Mouse (Mus musculus) liver, embryonic 12.5 days (tissue): ENCODE measurements around the gene Akr1d1. TPM values are rescaled to one million over a fixed set of nuclear protein-coding genes. Genes with fewer than 3 reads are reported as not detected.

ENCODE experiments used
- ATAC-seq: fragments of 200-750 bp; cut with Nextera tagmentation; 2 replicates; pipeline ENCODE4 v1.8.0; 2017; ENCODE audit warnings: moderate number of reproducible peaks, mild to moderate bottlenecking, moderate library complexity
- H3K27ac ChIP-seq: fragments of 300-500 bp; sonication (generic); 2 replicates; pipeline ENCODE4 v1.5.1; 2016; ENCODE audit warnings: mild to moderate bottlenecking
- H3K27me3 ChIP-seq: fragments of 300-500 bp; sonication (generic); replicated peaks from 2 replicates; pipeline ENCODE4 v1.6.1; 2016; ENCODE audit warnings: mild to moderate bottlenecking, moderate library complexity
- H3K36me3 ChIP-seq: fragments of 300-500 bp; sonication (generic); 2 replicates; pipeline ENCODE4 v1.6.1; 2016; ENCODE audit warnings: mild to moderate bottlenecking, moderate library complexity
- H3K4me1 ChIP-seq: fragments of 300-500 bp; sonication (generic); 2 replicates; pipeline ENCODE4 v1.6.1; 2016
- H3K4me2 ChIP-seq: fragments of 300-500 bp; sonication (generic); 2 replicates; pipeline ENCODE4 v1.6.1; 2016; ENCODE audit warnings: mild to moderate bottlenecking, moderate library complexity
- H3K4me3 ChIP-seq: fragments of 300-500 bp; sonication (generic); 2 replicates; pipeline ENCODE4 v1.5.1; 2016; ENCODE audit warnings: mild to moderate bottlenecking, moderate library complexity
- H3K9ac ChIP-seq: fragments of 300-500 bp; sonication (generic); 2 replicates; pipeline ENCODE4 v1.6.1; 2016; ENCODE audit warnings: mild to moderate bottlenecking, moderate library complexity
- H3K9me3 ChIP-seq: fragments of 300-500 bp; sonication (generic); replicated peaks from 2 replicates; pipeline ENCODE4 v1.6.1; 2016; ENCODE audit warnings: mild to moderate bottlenecking, moderate library complexity
- whole genome bisulfite sequencing: fragments of 180-500 bp; shearing (Covaris S2); methylation state at CpG from one replicate; pipeline ENCODE4 v1.1.7; 2016; ENCODE audit not compliant: insufficient replicate concordance; 5-methylcytosine and 5-hydroxymethylcytosine counted together
- polyA plus RNA-seq: library from polyadenylated mRNA; unstranded; fragments of >200 nt; fragmentation: Nextera tagmentation; extraction: Ambion mirVana; gene quantifications from 2 replicates; pipeline ENCODE4 v1.2.1, GENCODE M21; 2016

Akr1d1 gene
- polyA plus RNA-seq, result 0.19 and 0.36 TPM in 2 replicates

DNA sequence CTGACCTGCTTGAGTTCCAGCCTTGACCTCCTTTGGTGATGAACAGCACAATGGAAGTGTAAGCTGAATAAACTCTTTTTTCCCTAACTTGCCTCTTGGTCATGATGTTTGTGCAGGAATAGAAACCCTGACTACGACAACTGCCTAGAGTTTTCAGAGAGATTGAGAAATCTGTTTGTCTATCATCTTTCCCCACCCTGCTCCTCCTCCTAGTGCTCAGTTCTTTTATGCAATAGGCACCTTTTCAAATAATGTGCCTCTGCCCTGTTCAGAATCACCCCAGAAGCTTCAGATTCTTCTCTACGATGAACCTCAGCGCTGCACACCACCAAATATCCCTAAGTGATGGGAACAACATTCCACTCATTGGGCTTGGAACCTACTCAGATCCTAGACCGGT, at the start of gene Akr1d1:
Gene Akr1d1 (plus strand): TSS at position 234 of the 400 bp plus-strand sequence.
- Histone ChIP-seq H3K9ac (no peak within 1 kb of the TSS), H3K9me3 (no peaks in the 10 kb centered on the region), H3K4me2 (no peak within 1 kb of the TSS), H3K4me1 (no peaks in the 10 kb centered on the region), H3K36me3 (no peaks in the 10 kb centered on the region), H3K27me3 (no peaks in the 10 kb centered on the region), H3K27ac (no peak within 1 kb of the TSS), H3K4me3 (no peak within 1 kb of the TSS)
- WGBS, result 81% methylated on average over 4 of the region's 4 CpGs
- no peak for ATAC-seq

- no peak for ATAC-seq
- H3K4me3 ChIP-seq, result no peak overlapping the region
- 67% methylated on average over 3 of the region's 3 CpGs for WGBS
- H3K27ac ChIP-seq, result no peak overlapping the region
- no peak overlapping the region for H3K9ac ChIP-seq
- no peaks in the 10 kb centered on the region for H3K27me3 ChIP-seq
- no peaks in the 10 kb centered on the region for H3K9me3 ChIP-seq
- H3K36me3 ChIP-seq, result no peaks in the 10 kb centered on the region
- H3K4me2 ChIP-seq, result no peak overlapping the region
- peaks cover 15% of the 10 kb centered on the region; the same call in 1 of the 2 replicates for H3K4me1 ChIP-seq
Observed at GRCm38 (mm10) chr6:37481147-37481546, 48.8 kb upstream of the Akr1d1 start.

DNA sequence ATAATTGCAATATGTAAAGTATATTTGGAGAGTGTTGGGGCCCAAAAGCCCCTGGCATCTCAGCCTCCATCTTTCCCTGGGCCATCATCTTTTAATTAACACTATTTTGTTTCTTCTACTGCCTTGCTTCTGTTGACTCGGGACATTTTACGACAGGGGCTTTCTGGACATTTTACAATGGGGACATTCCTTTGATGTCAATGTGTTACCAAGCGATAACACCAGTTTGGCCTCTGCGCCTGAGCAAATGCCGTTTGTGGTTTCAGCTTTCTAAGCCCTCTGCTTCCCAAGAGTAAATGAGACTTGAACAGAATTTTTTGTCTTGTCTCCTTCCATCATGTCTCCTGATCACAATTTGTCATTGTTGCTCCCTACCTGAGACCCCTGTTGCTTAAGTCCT, 46.7 kb upstream of the Akr1d1 start:
- H3K9me3 ChIP-seq, result no peaks in the 10 kb centered on the region
- 21% methylated on average over 5 of the region's 5 CpGs for WGBS
- peak overlapping the region; percentile 26 for H3K4me2 ChIP-seq
- H3K36me3 ChIP-seq, result no peaks in the 10 kb centered on the region
- H3K27me3 ChIP-seq, result no peaks in the 10 kb centered on the region
- H3K9ac ChIP-seq, result no peak overlapping the region
- H3K4me1 ChIP-seq, result peaks cover 14% of the 10 kb centered on the region; the same call in 1 of the 2 replicates
- no peak overlapping the region for H3K4me3 ChIP-seq
- 0 out of 2 replicates have a peak, but pooled peaks have one; percentile 30 for ATAC-seq
- 0 out of 2 replicates have a peak overlapping the region, but pooled peaks have one; percentile 41 for H3K27ac ChIP-seq

GRCm38 (mm10) chr6:37484588-37485070, 45.3 kb upstream of the Akr1d1 start:
- Histone ChIP-seq H3K27me3 (no peaks in the 10 kb centered on the region), H3K27ac (no peak overlapping the region), H3K9ac (no peak overlapping the region), H3K36me3 (no peaks in the 10 kb centered on the region), H3K9me3 (no peaks in the 10 kb centered on the region), H3K4me2 (no peak overlapping the region), H3K4me3 (no peak overlapping the region), H3K4me1 (peaks cover 6% of the 10 kb centered on the region; the same call in 1 of the 2 replicates)
- ATAC-seq, result no peak
- 45% methylated on average over 1 of the region's 1 CpGs for WGBS

DNA sequence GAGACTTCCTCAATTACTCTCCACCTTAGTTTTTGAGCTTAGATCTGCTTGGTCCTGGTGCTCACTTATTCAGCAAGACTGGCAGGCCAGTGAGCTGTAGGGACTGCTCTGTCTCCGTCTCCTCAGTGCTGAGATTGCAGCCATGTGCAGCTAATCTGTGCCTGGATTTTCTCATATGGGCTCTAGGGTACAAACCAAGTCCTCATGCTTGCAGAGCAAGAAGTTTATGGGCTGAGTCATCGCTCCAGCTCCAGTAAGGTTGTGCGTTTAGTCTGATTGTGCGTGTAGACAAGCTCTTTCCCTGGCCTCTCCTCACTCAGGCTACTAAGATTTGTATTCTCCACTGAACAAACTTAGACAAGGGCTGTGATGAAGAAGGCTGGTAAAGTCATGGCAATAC, 43.5 kb upstream of the Akr1d1 start:
- H3K27ac ChIP-seq, result no peak overlapping the region
- H3K4me2 ChIP-seq, result no peak overlapping the region
- H3K36me3 ChIP-seq, result no peaks in the 10 kb centered on the region
- ATAC-seq, result no peak
- no peak overlapping the region for H3K4me3 ChIP-seq
- no peak overlapping the region for H3K9ac ChIP-seq
- H3K4me1 ChIP-seq, result peaks cover 6% of the 10 kb centered on the region; the same call in 1 of the 2 replicates
- no peaks in the 10 kb centered on the region for H3K9me3 ChIP-seq
- 63% methylated on average over 4 of the region's 4 CpGs for WGBS
- H3K27me3 ChIP-seq, result no peaks in the 10 kb centered on the region

GRCm38 (mm10) chr6:37492241-37492640, 37.7 kb upstream of the Akr1d1 start:
- no peak overlapping the region for H3K27ac ChIP-seq
- WGBS, result 63% methylated on average over 3 of the region's 3 CpGs
- no peak overlapping the region for H3K4me2 ChIP-seq
- no peak overlapping the region for H3K9ac ChIP-seq
- no peak for ATAC-seq
- no peaks in the 10 kb centered on the region for H3K36me3 ChIP-seq
- no peaks in the 10 kb centered on the region for H3K27me3 ChIP-seq
- no peaks in the 10 kb centered on the region for H3K4me1 ChIP-seq
- H3K4me3 ChIP-seq, result no peak overlapping the region
- H3K9me3 ChIP-seq, result no peaks in the 10 kb centered on the region

- Histone ChIP-seq H3K4me1 (no peaks in the 10 kb centered on the region), H3K36me3 (no peaks in the 10 kb centered on the region), H3K27ac (no peak overlapping the region), H3K9me3 (peaks cover 11% of the 10 kb centered on the region), H3K9ac (no peak overlapping the region), H3K27me3 (no peaks in the 10 kb centered on the region), H3K4me3 (no peak overlapping the region), H3K4me2 (no peak overlapping the region)
- 20% methylated on average over 1 of the region's 1 CpGs for WGBS
- ATAC-seq, result no peak
Observed at GRCm38 (mm10) chr6:37494957-37495356, 35.0 kb upstream of the Akr1d1 start.

- Histone ChIP-seq H3K36me3 (no peaks in the 10 kb centered on the region), H3K9ac (no peak overlapping the region), H3K4me3 (no peak overlapping the region), H3K27ac (no peak overlapping the region), H3K27me3 (no peaks in the 10 kb centered on the region), H3K4me1 (no peaks in the 10 kb centered on the region), H3K9me3 (peaks cover 14% of the 10 kb centered on the region), H3K4me2 (no peak overlapping the region)
- ATAC-seq, result no peak
- 78% methylated on average over 1 of the region's 1 CpGs for whole genome bisulfite sequencing
Observed at GRCm38 (mm10) chr6:37496866-37497265, 33.1 kb upstream of the Akr1d1 start.

DNA sequence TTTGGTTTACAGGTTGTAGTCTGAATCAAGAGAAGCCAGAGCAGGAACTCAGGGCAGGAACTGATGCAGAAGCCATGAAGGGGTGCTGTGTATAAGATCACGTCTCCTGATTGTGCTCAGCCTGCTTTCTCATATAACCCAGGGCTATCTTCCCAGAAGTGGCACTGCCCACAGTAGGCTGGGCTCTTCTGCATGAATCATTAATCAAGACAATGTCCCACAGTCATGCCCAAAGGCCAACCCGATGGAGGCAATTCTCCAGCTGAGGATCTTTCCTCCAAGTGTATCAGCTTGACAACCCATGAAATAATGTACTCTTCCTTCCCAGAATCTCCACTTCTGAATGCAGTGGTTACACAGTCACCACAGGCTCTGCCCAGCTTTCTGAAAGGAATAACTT, 24.4 kb upstream of the Akr1d1 start:
- no peak for ATAC-seq
- WGBS, result 65% methylated on average over 2 of the region's 2 CpGs
- H3K9ac ChIP-seq, result no peak overlapping the region

GRCm38 (mm10) chr6:37506909-37507515, 23.0 kb upstream of the Akr1d1 start:
- no peak overlapping the region for H3K4me2 ChIP-seq
- no peak overlapping the region for H3K4me3 ChIP-seq
- H3K27me3 ChIP-seq, result no peaks in the 10 kb centered on the region
- no peaks in the 10 kb centered on the region for H3K4me1 ChIP-seq
- H3K27ac ChIP-seq, result no peak overlapping the region
- H3K36me3 ChIP-seq, result no peaks in the 10 kb centered on the region
- WGBS, result 65% methylated on average over 3 of the region's 3 CpGs
- no peak overlapping the region for H3K9ac ChIP-seq
- H3K9me3 ChIP-seq, result no peaks in the 10 kb centered on the region
- ATAC-seq, result no peak

More for the DNA sequence above, 24.4 kb upstream of the Akr1d1 start:
- Histone ChIP-seq H3K9me3 (no peaks in the 10 kb centered on the region), H3K27ac (no peak overlapping the region), H3K4me3 (no peak overlapping the region), H3K4me2 (no peak overlapping the region), H3K4me1 (no peaks in the 10 kb centered on the region), H3K27me3 (no peaks in the 10 kb centered on the region), H3K36me3 (no peaks in the 10 kb centered on the region)

DNA sequence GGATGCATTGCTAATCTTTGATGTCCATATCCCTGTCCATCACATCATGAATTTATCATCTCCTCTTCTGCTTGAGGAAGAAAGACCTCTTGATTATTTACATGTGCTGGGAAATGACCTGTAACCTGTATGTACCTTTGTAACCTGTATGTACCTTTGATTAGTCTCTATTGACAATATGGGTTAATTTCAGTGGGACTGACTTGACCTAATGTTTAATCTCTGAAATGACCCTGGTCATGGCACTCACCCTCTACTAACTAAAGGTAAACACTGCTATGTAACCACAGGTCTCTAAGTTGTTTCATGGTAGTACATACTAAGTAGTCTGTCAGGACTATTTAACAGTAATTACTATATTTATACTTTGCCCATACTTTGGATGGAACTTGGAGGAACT, 19.2 kb upstream of the Akr1d1 start:
- no peak overlapping the region for H3K9ac ChIP-seq
- ATAC-seq, result no peak
- H3K4me2 ChIP-seq, result no peak overlapping the region
- H3K27ac ChIP-seq, result no peak overlapping the region
- no peak overlapping the region for H3K4me3 ChIP-seq
- H3K4me1 ChIP-seq, result no peaks in the 10 kb centered on the region
- H3K36me3 ChIP-seq, result no peaks in the 10 kb centered on the region
- no peaks in the 10 kb centered on the region for H3K27me3 ChIP-seq
- H3K9me3 ChIP-seq, result no peaks in the 10 kb centered on the region

DNA sequence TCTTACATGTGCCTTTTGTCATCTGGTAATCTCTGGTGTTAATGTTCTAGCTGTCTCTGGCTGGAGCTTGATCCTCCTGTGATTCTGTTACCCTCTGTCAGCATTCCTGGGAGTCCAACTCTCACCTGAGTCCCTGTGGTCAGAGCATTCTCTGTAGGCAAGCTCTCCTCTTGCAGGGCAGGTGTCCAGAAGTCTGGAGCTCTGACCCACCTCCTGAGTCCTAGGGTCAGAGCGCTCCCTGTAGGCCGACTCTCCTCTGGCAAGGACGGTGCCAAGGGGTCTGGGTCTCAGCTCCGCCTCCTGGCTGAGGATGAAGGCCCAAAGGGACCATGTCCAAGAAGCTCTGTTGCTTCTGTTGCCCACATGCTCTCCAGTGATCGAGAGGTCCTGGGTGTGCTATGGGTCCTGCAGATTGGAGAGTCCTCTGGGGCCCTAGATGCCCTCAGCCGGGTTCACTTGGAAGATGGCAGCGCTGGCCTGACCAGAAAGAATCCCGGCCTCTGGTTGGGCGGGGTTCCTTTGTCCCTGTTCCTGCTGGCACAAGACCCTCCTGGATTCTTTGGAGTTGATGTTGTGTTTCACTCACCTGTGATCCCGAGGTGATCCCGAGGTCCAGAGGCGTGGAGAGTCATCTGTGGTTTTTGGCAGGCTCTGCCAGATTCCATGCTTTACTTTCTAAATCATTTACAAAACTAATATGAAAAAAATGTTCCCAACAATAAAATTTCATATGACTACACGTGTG, 9.2 kb upstream of the Akr1d1 start:
- H3K4me2 ChIP-seq, result no peak overlapping the region
- ATAC-seq, result no peak
- H3K27me3 ChIP-seq, result no peaks in the 10 kb centered on the region
- no peak overlapping the region for H3K9ac ChIP-seq
- no peaks in the 10 kb centered on the region for H3K4me1 ChIP-seq
- WGBS, result 77% methylated on average over 13 of the region's 13 CpGs
- no peak overlapping the region for H3K4me3 ChIP-seq
- no peaks in the 10 kb centered on the region for H3K36me3 ChIP-seq
- no peaks in the 10 kb centered on the region for H3K9me3 ChIP-seq
- no peak overlapping the region for H3K27ac ChIP-seq
